ENCODE assay signal across 8 mouse cellular contexts in the genomic region with DNA sequence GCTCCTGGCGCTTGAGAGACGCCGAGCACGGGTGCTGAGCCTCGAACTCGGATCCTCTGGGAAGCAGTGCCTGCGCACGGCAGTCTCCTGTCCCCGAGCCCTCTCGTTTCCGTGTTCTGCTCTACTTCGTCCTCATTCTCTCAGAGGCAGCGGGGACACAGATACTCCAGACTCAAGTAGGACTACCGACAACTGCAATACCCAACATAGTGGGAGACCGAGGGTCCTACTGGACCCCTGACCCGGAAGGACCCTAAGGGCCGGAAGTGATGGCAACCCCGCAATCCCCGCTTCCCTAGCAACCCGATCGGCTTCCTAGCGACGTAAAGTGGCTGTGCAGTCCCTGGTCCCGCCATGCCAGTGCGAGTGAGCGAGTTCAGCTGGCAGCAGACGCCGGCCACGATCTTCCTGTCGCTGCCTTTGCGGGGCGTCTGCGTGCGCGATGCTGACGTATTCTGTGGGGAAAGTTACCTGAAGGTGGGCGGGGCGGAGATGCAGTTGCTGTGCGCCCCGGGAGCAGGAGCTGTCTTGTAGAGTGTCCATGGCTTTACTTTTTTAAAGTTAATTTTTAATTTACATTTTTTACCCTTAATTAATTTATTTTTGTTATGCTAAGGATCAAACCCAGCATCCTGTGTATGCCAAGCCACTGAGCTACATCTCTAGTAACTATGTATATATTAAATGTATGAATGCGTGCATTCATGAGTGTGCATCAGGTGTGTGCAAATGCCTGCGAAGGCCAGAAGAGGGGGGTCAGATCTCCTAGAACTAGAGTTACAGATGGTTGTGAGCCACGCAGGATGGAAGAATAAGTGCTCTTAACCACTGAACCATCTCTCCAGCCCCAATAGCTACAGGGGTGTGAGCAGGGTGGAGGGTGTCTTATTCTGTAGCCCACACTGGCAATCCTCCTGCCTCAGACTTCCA. TPM values are rescaled to one million over a fixed set of nuclear protein-coding genes. Genes with fewer than 3 reads are reported as not detected.
DNase-seq lines count a peak whose midpoint lies in the region; ATAC-seq lines count a peak whose summit lies in the region.

A gene (plus strand): TSS at position 265 of the 930 bp plus-strand sequence.
A gene (plus strand): TSS at position 332 of the 930 bp plus-strand sequence.

- H3K9ac ChIP-seq in hindbrain, embryonic 14.5 days = peak within 1 kb of the TSS; percentile 68

- peak within 1 kb of the TSS; percentile 56 for H3K4me2 ChIP-seq in hindbrain, embryonic 14.5 days (replicated peaks)

- H3K27me3 ChIP-seq in hindbrain, embryonic 14.5 days (ENCODE audit: control insufficient read depth, insufficient read depth, low read length) = no peaks in the 10 kb centered on the region

- peak within 1 kb of the TSS; percentile 54 for H3K27ac ChIP-seq in hindbrain, embryonic 14.5 days

- no peaks in the 10 kb centered on the region for H3K36me3 ChIP-seq in hindbrain, embryonic 14.5 days (replicated peaks; ENCODE audit: control insufficient read depth, insufficient read depth)

- ATAC-seq in hindbrain, embryonic 14.5 days (ENCODE audit: low FRiP score) = peak; percentile 96

- H3K9me3 ChIP-seq in hindbrain, embryonic 14.5 days (ENCODE audit: control insufficient read depth, low read length) = no peaks in the 10 kb centered on the region

- peaks cover 7% of the 10 kb centered on the region; the same call in 1 of the 2 replicates for H3K4me1 ChIP-seq in hindbrain, embryonic 14.5 days (replicated peaks; ENCODE audit: control insufficient read depth, insufficient read depth, low read length)

- DNase-seq in MN1 (ENCODE audit: low spot score) = peak; percentile 21
- DNase-seq in cerebellum, adult 9-11 months = peak; percentile 70
- peak; percentile 46 to 56 for DNase-seq in frontal cortex, postnatal 25 days (ENCODE audit: low spot score in 2 of 2)
- peak; percentile 89 for DNase-seq in hindbrain, embryonic 14.5 days (ENCODE audit: low spot score)
- DNase-seq in layer of hippocampus, postnatal 25 days (ENCODE audit: extremely low spot score in 1 of 2, low spot score in 1 of 2) = peak; percentile 42 to 56
- DNase-seq in lung, postnatal 14 days = peak; percentile 80
- peak; percentile 56 for DNase-seq in retina, adult 2 months (ENCODE audit: low read depth, low spot score)
- DNase-seq in thymus, postnatal 25 days = peak; percentile 80

- 2% methylated on average over 43 of the region's 43 CpGs for WGBS in hindbrain, embryonic 14.5 days

- peak within 1 kb of the TSS; percentile 60 for H3K4me3 ChIP-seq in hindbrain, embryonic 14.5 days (replicated peaks; ENCODE audit: low read length)

RNA-seq across cellular contexts. Expression of the first gene that starts in this region (rescaled TPM):
- 2.2 and 2.9 TPM in 2 replicates for polyA plus RNA-seq in hindbrain, embryonic 14.5 days (2014; fragmentation: Nextera tagmentation; extraction: Ambion mirVana)
- 1 to 10 TPM; 2.0 to 2.5 TPM for total RNA-seq in layer of hippocampus, postnatal 25 days (2021)

RNA-seq across cellular contexts. Expression of the second gene that starts in this region (rescaled TPM):
- polyA plus RNA-seq in hindbrain, embryonic 14.5 days (2014; fragmentation: Nextera tagmentation; extraction: Ambion mirVana) = 0.31 TPM in 1 of 2 replicates, not detected in the other
- total RNA-seq in layer of hippocampus, postnatal 25 days (2021) = under 1 TPM in 1 of 2 experiments, not detected in 1; 0.25 TPM

Comparison
In these comparisons a context has a peak if more than half of its experiments do, and no peak if none do; other contexts are left out.
1. Peak in every context shown above with its lines: DNase-seq, ATAC-seq, H3K4me3 ChIP-seq and H3K27ac ChIP-seq.
2. DNase-seq: peak in every context shown above with its lines; median percentile 89 in hindbrain, embryonic 14.5 days; 80 in lung, postnatal 14 days; 80 in thymus, postnatal 25 days; 70 in cerebellum, adult 9-11 months; 56 in retina, adult 2 months; 51 in frontal cortex, postnatal 25 days; 49 in layer of hippocampus, postnatal 25 days; 21 in MN1.